Mouse (Mus musculus) myocyte (in vitro differentiated cells): ENCODE measurements at regions not wholly inside any gene's neighbourhood (a gene's known extent, or its start where the extent isn't known, plus 50 kb on each side); places are given as distances from the start of the nearest gene placed in this dataset.

ENCODE experiments used
- E2F4 ChIP-seq: IDR thresholded peaks from one replicate; pipeline ENCODE4 v1.6.1; 2011; ENCODE audit warnings: mild to moderate bottlenecking, control low read depth, moderate library complexity; ENCODE audit not compliant: insufficient read depth
- MAX ChIP-seq: IDR thresholded peaks from one replicate; pipeline ENCODE4 v1.6.1; 2011; ENCODE audit warnings: low read depth, mild to moderate bottlenecking, control low read depth
- MYOG ChIP-seq, 3 experiments: IDR thresholded peaks; one replicate each; pipeline ENCODE4 v1.6.1; 2011; ENCODE audit warnings: control low read depth in 2 of 3, low read depth in 2 of 3, mild to moderate bottlenecking in 2 of 3; ENCODE audit not compliant: insufficient read length in 2 of 3, control insufficient read depth in 1 of 3, insufficient read depth in 1 of 3
- POLR2A ChIP-seq: IDR thresholded peaks from one replicate; pipeline ENCODE4 v1.6.1; 2011; ENCODE audit warnings: low read depth, mild to moderate bottlenecking, control low read depth, moderate library complexity; ENCODE audit not compliant: insufficient read length
- REST ChIP-seq: IDR thresholded peaks from one replicate; pipeline ENCODE4 v1.6.1; 2011; ENCODE audit warnings: mild to moderate bottlenecking, control low read depth, moderate library complexity; ENCODE audit not compliant: insufficient read depth, insufficient read length
- SRF ChIP-seq: IDR thresholded peaks from one replicate; pipeline ENCODE4 v1.6.1; 2011; ENCODE audit warnings: low read depth; ENCODE audit not compliant: control insufficient read depth, insufficient read length
- TCF12 ChIP-seq: IDR thresholded peaks from one replicate; pipeline ENCODE4 v1.6.1; 2011; ENCODE audit warnings: mild to moderate bottlenecking, control low read depth; ENCODE audit not compliant: poor library complexity, insufficient read depth, severe bottlenecking
- TCF3 ChIP-seq: IDR thresholded peaks from one replicate; pipeline ENCODE4 v1.6.1; 2011; ENCODE audit warnings: low read depth, control low read depth; ENCODE audit not compliant: insufficient read length
- USF1 ChIP-seq: IDR thresholded peaks from one replicate; pipeline ENCODE4 v1.6.1; 2011; ENCODE audit warnings: low read depth, mild to moderate bottlenecking, control low read depth, moderate library complexity

GRCm38 (mm10) chr3:80331776-80332175, 447.4 kb downstream of the Fam198b start:
- TF ChIP-seq E2F4: no peak
- no peak for TF ChIP-seq TCF12
- TF ChIP-seq POLR2A: no peak
- TF ChIP-seq MYOG (IDR thresholded peaks at IDR 0.05; ENCODE audit: control insufficient read depth in 1 of 3, insufficient read depth in 1 of 3, insufficient read length in 2 of 3, low read depth in 2 of 3): no peak
- TF ChIP-seq MAX: no peak
- TF ChIP-seq REST: no peak
- TF ChIP-seq USF1: no peak
- no peak for TF ChIP-seq SRF
- TF ChIP-seq TCF3: no peak
